Mouse (Mus musculus): ENCODE results near the gene Zfp658. TPM values are rescaled to one million over a fixed set of nuclear protein-coding genes. Genes with fewer than 3 reads are reported as not detected.

Gene Zfp658
- total and polyA plus RNA-seq, 3 experiments, result not detected

DNA sequence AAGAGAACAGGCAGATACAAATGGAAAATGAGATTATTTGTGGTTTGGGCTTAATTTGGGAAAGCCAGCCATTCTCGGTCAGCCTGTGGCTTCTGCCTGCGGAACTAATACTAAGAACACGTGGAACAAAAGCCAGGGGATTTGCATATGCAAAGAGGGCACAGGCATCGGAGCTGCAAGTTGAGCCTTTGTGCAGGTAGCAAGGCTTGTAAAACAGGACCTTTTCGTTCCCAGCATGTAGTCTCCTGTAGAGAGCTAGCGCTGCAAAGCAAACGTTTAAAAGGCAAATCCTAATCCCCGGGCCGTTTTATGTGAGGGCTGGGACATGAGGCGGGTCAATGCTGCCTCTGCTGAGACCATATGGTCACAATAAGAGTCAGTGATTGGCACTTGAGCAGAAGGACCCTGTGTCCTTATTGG lies 605 bp downstream of the Zfp658 start:
- no peak for DNase-seq (ENCODE audit: low read depth, low spot score)
- Histone ChIP-seq H3K9me3 (replicated peaks; ENCODE audit: insufficient read depth, low read length) (no peaks in the 10 kb centered on the region), H3K4me1 (ENCODE audit: control insufficient read depth in 1 of 2, insufficient read depth in 2 of 2, low read length in 2 of 2) (no peaks in the 10 kb centered on the region), H3K79me2 (ENCODE audit: control insufficient read depth, insufficient read depth, low read length, poor library complexity) (no peaks in the 10 kb centered on the region), H3K36me3 (ENCODE audit: control insufficient read depth in 1 of 2, insufficient read depth in 2 of 2, low read length in 2 of 2) (no peaks in the 10 kb centered on the region), H3K27ac (ENCODE audit: control insufficient read depth, low read depth, low read length) (no peak overlapping the region), H3K9ac (ENCODE audit: control insufficient read depth, low read depth, low read length, poor library complexity, severe bottlenecking) (no peak overlapping the region), H3K27me3 (ENCODE audit: control insufficient read depth in 1 of 2, insufficient read depth in 2 of 2, low read length in 2 of 2) (no peaks in the 10 kb centered on the region), H3K4me3 (ENCODE audit: control insufficient read depth in 1 of 2, insufficient read depth in 1 of 2, low read depth in 2 of 2, low read length in 2 of 2) (no peak overlapping the region)
- TF ChIP-seq POLR2AphosphoS2 (IDR thresholded peaks at IDR 0.05; ENCODE audit: low read length), result no peak
- no peak for TF ChIP-seq JUND (IDR thresholded peaks at IDR 0.05; ENCODE audit: low read depth, low read length)
- no peak for TF ChIP-seq POLR2AphosphoS5 (IDR thresholded peaks at IDR 0.05; ENCODE audit: borderline replicate concordance, low read depth, low read length)
- TF ChIP-seq SIN3A (IDR thresholded peaks at IDR 0.05; ENCODE audit: low read length), result no peak
- TF ChIP-seq TBP (IDR thresholded peaks at IDR 0.05; ENCODE audit: low read depth, low read length), result no peak
- TF ChIP-seq ZC3H11A (IDR thresholded peaks at IDR 0.05; ENCODE audit: low read depth, low read length), result no peak
- TF ChIP-seq ZMIZ1 (IDR thresholded peaks at IDR 0.05; ENCODE audit: low read depth, low read length), result no peak
- TF ChIP-seq ZKSCAN1 (IDR thresholded peaks at IDR 0.05; ENCODE audit: low read depth, low read length), result no peak
- no peak for TF ChIP-seq CHD1 (IDR thresholded peaks at IDR 0.05; ENCODE audit: low read depth, low read length)

DNA sequence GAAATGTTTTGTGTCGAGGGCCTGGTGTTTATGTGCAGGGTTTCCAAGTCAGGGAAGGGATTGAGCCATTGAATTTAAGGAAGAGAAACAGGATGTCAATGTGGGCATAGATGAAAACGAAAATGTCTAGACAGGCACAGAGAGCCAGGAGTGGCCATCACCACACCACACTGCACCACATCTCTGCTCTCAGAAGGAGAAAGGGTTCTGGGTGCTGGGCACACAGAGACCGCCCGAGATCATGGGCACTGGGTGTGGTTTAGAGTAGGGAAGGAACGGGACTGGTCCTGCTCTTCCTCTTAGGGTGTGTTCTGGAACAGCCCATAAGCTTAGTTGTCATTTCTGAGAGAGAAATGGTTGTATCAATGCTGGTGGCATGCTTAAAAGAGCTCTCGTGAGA lies 1.2 kb downstream of the Zfp658 start:
- H3K27me3 ChIP-seq (ENCODE audit: control insufficient read depth in 1 of 2, insufficient read depth in 2 of 2, low read length in 2 of 2), result no peaks in the 10 kb centered on the region; a peak in 1 of 4 replicates
- H3K9me3 ChIP-seq (replicated peaks; ENCODE audit: insufficient read depth, low read length), result no peaks in the 10 kb centered on the region
- TF ChIP-seq KAT2A (conservative IDR thresholded peaks at IDR 0.05; ENCODE audit: low read depth, low read length), result no peak
- TF ChIP-seq GATA1 (IDR thresholded peaks at IDR 0.05; ENCODE audit: low read depth, low read length), result no peak
- TF ChIP-seq ZMIZ1 (IDR thresholded peaks at IDR 0.05; ENCODE audit: low read depth, low read length), result no peak
- TF ChIP-seq EP300 (IDR thresholded peaks at IDR 0.05; ENCODE audit: low read depth in 1 of 2, low read length in 2 of 2), result no peak
- no peak for TF ChIP-seq USF1 (IDR thresholded peaks at IDR 0.05; ENCODE audit: low read depth, low read length)
- no peak for TF ChIP-seq TCF12 (IDR thresholded peaks at IDR 0.05; ENCODE audit: low read depth, low read length)
- TF ChIP-seq NRF1 (IDR thresholded peaks at IDR 0.05; ENCODE audit: insufficient read depth, low read depth, low read length, poor library complexity, severe bottlenecking), result no peak
- TF ChIP-seq BHLHE40 (IDR thresholded peaks at IDR 0.05; ENCODE audit: borderline replicate concordance, low read depth, low read length), result no peak
- TF ChIP-seq UBTF (IDR thresholded peaks at IDR 0.05; ENCODE audit: borderline replicate concordance, insufficient read depth, low read depth, low read length), result no peak
- TF ChIP-seq POLR2AphosphoS5 (IDR thresholded peaks at IDR 0.05; ENCODE audit: borderline replicate concordance, low read depth, low read length), result no peak
- no peak for TF ChIP-seq RCOR1 (IDR thresholded peaks at IDR 0.05; ENCODE audit: low read depth, low read length)
- no peak for TF ChIP-seq POLR2AphosphoS2 (IDR thresholded peaks at IDR 0.05; ENCODE audit: low read length)
- TF ChIP-seq SIN3A (IDR thresholded peaks at IDR 0.05; ENCODE audit: low read length), result no peak
- H3K79me2 ChIP-seq (ENCODE audit: control insufficient read depth, insufficient read depth, low read length, poor library complexity), result no peaks in the 10 kb centered on the region
- no peak overlapping the region for H3K4me3 ChIP-seq (ENCODE audit: control insufficient read depth in 1 of 2, insufficient read depth in 1 of 2, low read depth in 2 of 2, low read length in 2 of 2)
- H3K36me3 ChIP-seq (ENCODE audit: control insufficient read depth in 1 of 2, insufficient read depth in 2 of 2, low read length in 2 of 2), result no peaks in the 10 kb centered on the region
- no peaks in the 10 kb centered on the region for H3K4me1 ChIP-seq (ENCODE audit: control insufficient read depth in 1 of 2, insufficient read depth in 2 of 2, low read length in 2 of 2)
- no peak overlapping the region for H3K27ac ChIP-seq (ENCODE audit: control insufficient read depth, low read depth, low read length)
- DNase-seq (ENCODE audit: low read depth, low spot score), result no peak
- H3K9ac ChIP-seq (ENCODE audit: control insufficient read depth, low read depth, low read length, poor library complexity, severe bottlenecking), result no peak overlapping the region
